Mouse (Mus musculus): ENCODE measurements around the gene Pradc1. TPM values are rescaled to one million over a fixed set of nuclear protein-coding genes. Genes with fewer than 3 reads are reported as not detected.

The Pradc1 gene
- 24.6 and 30.3 TPM in 2 replicates for polyA plus RNA-seq (2016; fragmentation: Nextera tagmentation; extraction: Ambion mirVana)

DNA sequence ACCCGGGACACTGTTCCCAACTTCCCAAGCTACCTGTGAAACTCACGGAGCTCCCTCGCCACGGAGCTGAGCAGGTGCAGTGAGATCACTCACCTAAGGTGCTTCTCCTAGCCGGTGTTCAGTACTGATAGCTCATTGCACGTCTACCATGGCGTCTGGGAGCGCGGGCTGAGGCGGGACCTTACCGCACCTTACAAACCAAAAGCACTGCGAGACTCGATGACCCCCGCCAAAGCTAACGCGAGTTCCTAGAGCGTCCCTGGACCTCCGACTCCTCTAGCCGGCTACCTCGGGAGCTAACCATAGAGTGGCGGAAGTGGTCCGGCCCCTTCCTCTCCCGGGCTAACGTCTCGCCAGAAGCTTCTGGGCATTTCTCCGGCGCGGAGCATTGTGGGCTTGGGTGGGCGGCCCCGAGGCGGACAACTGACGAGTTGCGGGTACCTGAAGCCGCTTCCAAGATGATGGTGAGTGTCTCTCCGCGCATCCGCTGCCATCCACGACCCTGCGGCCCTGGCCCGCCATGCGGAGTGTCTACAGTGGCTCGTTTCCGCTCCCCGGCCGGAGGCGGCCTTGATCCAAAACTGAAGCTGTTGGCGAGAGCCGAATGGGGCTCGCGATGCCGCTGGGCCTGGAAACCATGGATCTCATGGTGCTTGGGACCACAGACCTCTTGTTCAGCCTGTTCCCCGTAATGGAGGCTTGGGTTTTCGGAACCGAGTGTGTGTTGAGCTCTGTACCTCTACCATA, at the start of gene Pradc1:
TSS of gene Pradc1 (minus strand) at position 307 of the 747 bp plus-strand sequence.
- Histone ChIP-seq H3K4me2 (replicated peaks) (peak within 1 kb of the TSS; percentile 83), H3K9me3 (replicated peaks) (no peaks in the 10 kb centered on the region), H3K9ac (peak within 1 kb of the TSS; percentile 91), H3K4me1 (peaks cover 37% of the 10 kb centered on the region), H3K27ac (peak within 1 kb of the TSS; percentile 96), H3K36me3 (peaks cover 9% of the 10 kb centered on the region), H3K4me3 (peak within 1 kb of the TSS; percentile 79), H3K27me3 (no peaks in the 10 kb centered on the region)
- peak; percentile 93 for ATAC-seq (ENCODE audit: low FRiP score)
- WGBS, result under 1% methylated on average over 54 of the region's 54 CpGs

GRCm38 (mm10) chr6:85500416-85500815, 48.6 kb upstream of the Pradc1 start:
- H3K9ac ChIP-seq, result no peak overlapping the region
- H3K36me3 ChIP-seq, result no peaks in the 10 kb centered on the region
- no peak overlapping the region for H3K4me2 ChIP-seq (replicated peaks)
- H3K4me1 ChIP-seq, result peaks cover 13% of the 10 kb centered on the region
- no peak overlapping the region for H3K4me3 ChIP-seq
- H3K27ac ChIP-seq, result no peak overlapping the region
- peaks cover 16% of the 10 kb centered on the region for H3K27me3 ChIP-seq
- WGBS, result 83% methylated on average over 1 of the region's 1 CpGs
- no peaks in the 10 kb centered on the region for H3K9me3 ChIP-seq (replicated peaks)
- no peak for ATAC-seq (ENCODE audit: low FRiP score)

DNA sequence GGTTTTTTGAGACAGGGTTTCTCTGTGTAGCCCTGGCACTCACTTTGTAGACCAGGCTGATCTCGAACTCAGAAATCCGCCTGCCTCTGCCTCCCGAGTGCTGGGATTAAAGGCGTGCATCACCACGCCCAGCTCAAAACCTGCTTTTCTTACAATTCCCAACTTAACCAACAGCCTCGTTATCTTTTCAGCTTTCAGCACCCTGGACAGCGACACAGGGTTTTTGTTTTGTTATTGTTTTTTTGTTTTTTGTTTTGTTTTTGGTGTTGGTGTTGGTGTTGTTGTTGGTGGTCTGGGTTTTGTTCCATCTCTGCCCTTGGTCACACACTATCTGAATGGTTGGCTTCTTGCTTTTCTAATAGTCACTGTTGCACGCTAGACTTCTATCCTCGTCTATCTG, 46.4 kb upstream of the Pradc1 start:
- 70% methylated on average over 9 of the region's 9 CpGs for WGBS
- H3K27me3 ChIP-seq, result peaks cover 6% of the 10 kb centered on the region; the same call in 1 of the 2 replicates
- no peaks in the 10 kb centered on the region for H3K36me3 ChIP-seq
- no peak overlapping the region for H3K4me3 ChIP-seq
- H3K9ac ChIP-seq, result no peak overlapping the region
- no peaks in the 10 kb centered on the region for H3K9me3 ChIP-seq (replicated peaks)
- no peak overlapping the region for H3K4me2 ChIP-seq (replicated peaks)
- no peak for ATAC-seq (ENCODE audit: low FRiP score)
- H3K4me1 ChIP-seq, result peaks cover 12% of the 10 kb centered on the region
- H3K27ac ChIP-seq, result no peak overlapping the region

GRCm38 (mm10) chr6:85496976-85497375, 45.2 kb upstream of the Pradc1 start:
- H3K27ac ChIP-seq, result no peak overlapping the region
- no peak overlapping the region for H3K4me2 ChIP-seq (replicated peaks)
- H3K4me3 ChIP-seq, result no peak overlapping the region
- H3K36me3 ChIP-seq, result no peaks in the 10 kb centered on the region
- ATAC-seq (ENCODE audit: low FRiP score), result no peak
- peaks cover 3% of the 10 kb centered on the region; the same call in 1 of the 2 replicates for H3K27me3 ChIP-seq
- H3K9me3 ChIP-seq (replicated peaks), result no peaks in the 10 kb centered on the region
- H3K9ac ChIP-seq, result no peak overlapping the region
- H3K4me1 ChIP-seq, result peaks cover 4% of the 10 kb centered on the region

DNA sequence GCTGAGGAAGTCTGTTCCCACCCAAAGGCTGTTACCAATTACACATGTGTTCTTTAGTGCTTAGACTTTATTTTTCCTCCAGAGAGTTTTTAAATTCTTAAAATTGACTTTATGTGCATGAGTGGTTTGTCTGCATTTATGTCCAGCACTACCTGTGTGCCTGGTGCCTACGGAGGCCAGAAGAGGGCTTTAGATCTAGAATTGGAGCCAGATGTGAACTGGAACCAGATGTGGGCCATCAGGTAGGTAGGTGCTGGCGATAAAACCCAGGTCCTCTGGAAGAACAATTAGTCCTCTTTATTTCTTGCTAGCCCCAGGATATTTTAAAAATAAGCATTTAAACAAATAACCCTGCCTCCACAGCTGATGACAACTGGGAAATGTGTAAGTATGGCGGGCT, 39.8 kb upstream of the Pradc1 start:
- Histone ChIP-seq H3K36me3 (no peaks in the 10 kb centered on the region), H3K4me3 (no peak overlapping the region), H3K4me1 (peaks cover 12% of the 10 kb centered on the region), H3K9ac (no peak overlapping the region), H3K4me2 (replicated peaks) (no peak overlapping the region), H3K9me3 (replicated peaks) (no peaks in the 10 kb centered on the region), H3K27ac (no peak overlapping the region), H3K27me3 (peaks cover 4% of the 10 kb centered on the region)
- no peak for ATAC-seq (ENCODE audit: low FRiP score)
- 83% methylated on average over 3 of the region's 3 CpGs for WGBS

- ATAC-seq (ENCODE audit: low FRiP score), result no peak
- Histone ChIP-seq H3K9me3 (replicated peaks) (no peaks in the 10 kb centered on the region), H3K4me2 (replicated peaks) (no peak overlapping the region), H3K9ac (no peak overlapping the region), H3K4me1 (peaks cover 12% of the 10 kb centered on the region), H3K36me3 (no peaks in the 10 kb centered on the region), H3K4me3 (no peak overlapping the region), H3K27ac (no peak overlapping the region), H3K27me3 (peaks cover 17% of the 10 kb centered on the region)
- 85% methylated on average over 4 of the region's 4 CpGs for WGBS
Measured at GRCm38 (mm10) chr6:85490252-85490651, 38.5 kb upstream of the Pradc1 start.

GRCm38 (mm10) chr6:85489717-85490116, 37.9 kb upstream of the Pradc1 start:
- 81% methylated on average over 3 of the region's 3 CpGs for WGBS
- no peak overlapping the region for H3K27ac ChIP-seq
- H3K9ac ChIP-seq, result no peak overlapping the region
- H3K36me3 ChIP-seq, result no peaks in the 10 kb centered on the region
- H3K4me1 ChIP-seq, result peaks cover 12% of the 10 kb centered on the region
- H3K27me3 ChIP-seq, result peaks cover 23% of the 10 kb centered on the region
- H3K4me3 ChIP-seq, result no peak overlapping the region
- H3K4me2 ChIP-seq (replicated peaks), result no peak overlapping the region
- ATAC-seq (ENCODE audit: low FRiP score), result no peak
- no peaks in the 10 kb centered on the region for H3K9me3 ChIP-seq (replicated peaks)

- 32% methylated on average over 4 of the region's 4 CpGs for WGBS
- peaks cover 35% of the 10 kb centered on the region for H3K27me3 ChIP-seq
- H3K36me3 ChIP-seq, result no peaks in the 10 kb centered on the region
- peaks cover 24% of the 10 kb centered on the region for H3K4me1 ChIP-seq
- H3K9ac ChIP-seq, result no peak overlapping the region; the same call in 1 of the 2 replicates
- no peaks in the 10 kb centered on the region for H3K9me3 ChIP-seq (replicated peaks)
- no peak overlapping the region for H3K4me3 ChIP-seq
- H3K4me2 ChIP-seq (replicated peaks), result no peak overlapping the region
- ATAC-seq (ENCODE audit: low FRiP score), result no peak
- no peak overlapping the region for H3K27ac ChIP-seq
Measured at GRCm38 (mm10) chr6:85488510-85488909, 36.7 kb upstream of the Pradc1 start.

DNA sequence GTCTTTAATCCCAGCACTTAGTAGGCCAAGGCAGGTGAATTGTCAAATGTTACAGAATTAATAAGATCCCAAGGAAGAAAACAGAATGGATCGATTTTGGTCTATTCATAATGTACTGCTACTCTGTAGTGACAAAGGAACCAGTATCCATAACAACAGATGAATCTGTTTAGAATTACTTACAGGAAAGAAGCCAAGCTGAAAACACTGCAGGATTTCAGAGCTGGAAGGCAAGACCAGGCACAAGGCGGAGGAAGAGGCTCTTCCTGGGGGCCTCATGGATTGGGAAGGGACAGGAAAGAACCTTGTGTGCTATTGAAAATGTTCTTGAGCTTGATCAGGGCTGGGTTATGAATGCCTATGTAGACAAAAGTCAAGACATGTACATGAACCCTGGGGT, 34.0 kb upstream of the Pradc1 start:
- H3K4me2 ChIP-seq (replicated peaks), result no peak overlapping the region
- peaks cover 24% of the 10 kb centered on the region for H3K4me1 ChIP-seq
- peaks cover 52% of the 10 kb centered on the region for H3K27me3 ChIP-seq
- 81% methylated on average over 2 of the region's 2 CpGs for WGBS
- no peak overlapping the region for H3K9ac ChIP-seq
- H3K4me3 ChIP-seq, result no peak overlapping the region
- no peak overlapping the region for H3K27ac ChIP-seq
- no peaks in the 10 kb centered on the region for H3K36me3 ChIP-seq
- ATAC-seq (ENCODE audit: low FRiP score), result no peak
- H3K9me3 ChIP-seq (replicated peaks), result no peaks in the 10 kb centered on the region

DNA sequence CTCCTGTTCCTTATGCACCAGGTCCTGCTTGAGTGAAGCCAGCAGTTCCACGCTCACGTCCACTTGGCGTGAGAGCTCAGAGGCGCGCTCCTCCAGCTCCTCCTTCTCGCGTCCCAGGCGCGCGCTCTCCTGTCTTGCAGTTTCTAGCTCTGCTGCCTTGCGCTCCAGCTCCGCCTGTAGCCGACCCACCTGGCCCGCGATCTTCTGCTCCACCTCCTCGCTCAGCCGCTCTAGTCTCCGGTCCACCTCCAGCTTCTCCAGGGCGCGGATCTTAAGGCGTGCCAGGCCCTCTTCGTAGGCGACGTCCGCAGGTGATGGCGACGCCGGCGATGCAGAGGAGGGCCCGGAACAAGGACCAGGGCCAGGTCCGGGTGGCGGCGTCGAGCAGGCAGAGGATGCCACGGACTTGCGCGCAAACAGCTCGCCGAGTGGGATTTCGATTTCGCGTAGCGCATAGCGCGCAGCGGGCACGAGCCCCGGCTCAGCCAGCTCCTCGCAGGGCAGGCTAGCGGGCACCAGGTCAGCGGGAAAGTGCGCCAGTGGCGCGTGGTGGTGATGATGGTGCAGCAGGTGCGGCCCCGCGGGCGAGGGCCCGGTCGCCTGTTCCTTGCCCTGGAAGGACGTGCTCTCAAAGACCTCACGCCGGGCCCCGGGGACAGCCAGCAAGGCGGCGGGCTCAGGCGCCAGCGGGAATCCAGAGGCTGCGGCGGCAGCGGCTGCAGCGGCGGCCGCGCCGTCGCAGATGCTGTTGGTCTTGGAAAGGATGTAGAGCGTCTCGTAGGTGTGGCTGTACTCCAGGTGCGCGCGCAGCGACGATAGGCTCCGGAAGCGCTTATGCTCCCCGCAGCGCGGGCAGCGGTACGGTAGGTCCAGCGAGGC, 32.3 kb upstream of the Pradc1 start:
- H3K36me3 ChIP-seq, result no peaks in the 10 kb centered on the region
- ATAC-seq (ENCODE audit: low FRiP score), result no peak
- 0 out of 2 replicates have a peak overlapping the region, but pooled peaks have one; percentile 27 for H3K9ac ChIP-seq
- peak overlapping the region; percentile 33 for H3K4me3 ChIP-seq
- peaks cover 21% of the 10 kb centered on the region for H3K4me1 ChIP-seq
- H3K4me2 ChIP-seq (replicated peaks), result peak overlapping the region; percentile 58
- no peak overlapping the region for H3K27ac ChIP-seq
- WGBS, result 3% methylated on average over 92 of the region's 92 CpGs
- no peaks in the 10 kb centered on the region for H3K9me3 ChIP-seq (replicated peaks)
- peaks cover 52% of the 10 kb centered on the region for H3K27me3 ChIP-seq

- peaks cover 12% of the 10 kb centered on the region for H3K4me1 ChIP-seq
- no peak overlapping the region for H3K27ac ChIP-seq
- no peak overlapping the region for H3K9ac ChIP-seq
- no peak for ATAC-seq (ENCODE audit: low FRiP score)
- H3K4me2 ChIP-seq (replicated peaks), result no peak overlapping the region
- H3K4me3 ChIP-seq, result no peak overlapping the region
- peaks cover 58% of the 10 kb centered on the region for H3K27me3 ChIP-seq
- no peaks in the 10 kb centered on the region for H3K36me3 ChIP-seq
- no peaks in the 10 kb centered on the region for H3K9me3 ChIP-seq (replicated peaks)
- WGBS, result 65% methylated on average over 16 of the region's 16 CpGs
Measured at GRCm38 (mm10) chr6:85480685-85481084, 28.9 kb upstream of the Pradc1 start.

GRCm38 (mm10) chr6:85479979-85480378, 28.2 kb upstream of the Pradc1 start:
- Histone ChIP-seq H3K27me3 (peaks cover 51% of the 10 kb centered on the region), H3K9me3 (replicated peaks) (no peaks in the 10 kb centered on the region), H3K4me3 (no peak overlapping the region), H3K27ac (no peak overlapping the region), H3K9ac (no peak overlapping the region), H3K4me2 (replicated peaks) (no peak overlapping the region), H3K36me3 (no peaks in the 10 kb centered on the region), H3K4me1 (peaks cover 12% of the 10 kb centered on the region)
- WGBS, result 86% methylated on average over 5 of the region's 5 CpGs
- no peak for ATAC-seq (ENCODE audit: low FRiP score)

Measured in hindbrain, embryonic 12.5 days (tissue).